Mouse (Mus musculus): ENCODE measurements around the gene Dynlt1b. TPM values are rescaled to one million over a fixed set of nuclear protein-coding genes. Genes with fewer than 3 reads are reported as not detected.
"Not testable (repeated sequence)": the region's sequence is repeated elsewhere in the genome, so short reads cannot be mapped to it uniquely, and the experiment has no call there.

Gene Dynlt1b
- polyA plus RNA-seq, 1 experiment from 2014 or later = 484 TPM

- H3K27me3 ChIP-seq (ENCODE audit: control insufficient read depth, insufficient read depth, low read length); H3K4me1 ChIP-seq (replicated peaks; ENCODE audit: control insufficient read depth, insufficient read depth); H3K9me3 ChIP-seq (ENCODE audit: control insufficient read depth, low read length); ATAC-seq (ENCODE audit: low FRiP score, low TSS enrichment); H3K36me3 ChIP-seq (ENCODE audit: control insufficient read depth, insufficient read depth, low read length); H3K4me2 ChIP-seq (replicated peaks; ENCODE audit: low read depth); DNase-seq (ENCODE audit: low spot score); H3K27ac ChIP-seq (replicated peaks); H3K9ac ChIP-seq (ENCODE audit: low read length); H3K4me3 ChIP-seq (ENCODE audit: low read depth, low read length): not testable (repeated sequence)
- WGBS = 80% methylated on average over 6 of the region's 8 CpGs
Measured at GRCm38 (mm10) chr17:6482248-6482647, 52.3 kb downstream of the Dynlt1b start.

Other genes with a start within 250 kb of the Dynlt1b start
- 18.3 and 18.5 TPM in 2 replicates for gene Tmem181a, start 173.3 kb upstream of the Dynlt1b start, polyA plus RNA-seq (2015; fragmentation: Nextera tagmentation; extraction: Ambion mirVana)
- 5.9 and 6.3 TPM in 2 replicates for gene Dynlt1a, start 112.6 kb upstream of the Dynlt1b start, polyA plus RNA-seq (2015; fragmentation: Nextera tagmentation; extraction: Ambion mirVana)
- gene Dynlt1c, start 171.6 kb downstream of the Dynlt1b start, polyA plus RNA-seq (2015; fragmentation: Nextera tagmentation; extraction: Ambion mirVana) = 12.6 and 15.5 TPM in 2 replicates
- gene Dynlt1f, start 225.8 kb downstream of the Dynlt1b start, polyA plus RNA-seq (2015; fragmentation: Nextera tagmentation; extraction: Ambion mirVana) = 186 and 187 TPM in 2 replicates
- gene Sytl3, start 229.0 kb downstream of the Dynlt1b start, polyA plus RNA-seq (2015; fragmentation: Nextera tagmentation; extraction: Ambion mirVana) = 0.99 and 1.1 TPM in 2 replicates